Mouse (Mus musculus) lung, postnatal 0 days (tissue): ENCODE measurements around the gene Mgll.

Experiments
- CTCF ChIP-seq: IDR thresholded peaks from 2 replicates; pipeline ENCODE4 v1.5.1; 2016; ENCODE audit warnings: antibody characterized with exemption, mild to moderate bottlenecking
- EP300 ChIP-seq: IDR thresholded peaks from 2 replicates; pipeline ENCODE4 v1.6.1; 2016; ENCODE audit warnings: antibody characterized with exemption, mild to moderate bottlenecking, control low read depth

- TF ChIP-seq EP300 (peak; percentile 87), CTCF (no peak; the same call in 1 of the 2 replicates)
Measured at GRCm38 (mm10) chr6:88717143-88718032, 6.8 kb upstream of the Mgll start.
